Mouse (Mus musculus) hindbrain, embryonic 14.5 days (tissue): Measurements from ENCODE around the gene Gm29735. TPM values are rescaled to one million over a fixed set of nuclear protein-coding genes. Genes with fewer than 3 reads are reported as not detected.
"Not testable (repeated sequence)": the region's sequence is repeated elsewhere in the genome, so short reads cannot be mapped to it uniquely, and the experiment has no call there.

Experiments used
- ATAC-seq: fragments of 200-750 bp; cut with Nextera tagmentation; 2 replicates; pipeline ENCODE4 v1.8.0; 2017; ENCODE audit warnings: moderate number of reproducible peaks, mild to moderate bottlenecking, moderate TSS enrichment, moderate library complexity; ENCODE audit not compliant: low FRiP score
- DNase-seq: peaks from one replicate; pipeline ENCODE4 v3.0.0-alpha.2; 2015; ENCODE audit warnings: low spot score
- H3K27ac ChIP-seq: fragments of 300-500 bp; sonication (generic); 2 replicates; pipeline ENCODE4 v1.5.1; 2014; ENCODE audit warnings: mild to moderate bottlenecking, moderate library complexity
- H3K27me3 ChIP-seq: fragments of 300-500 bp; sonication (generic); 2 replicates; pipeline ENCODE4 v1.6.1; 2014; ENCODE audit warnings: mild to moderate bottlenecking, low read length, mixed read lengths; ENCODE audit not compliant: control insufficient read depth, insufficient read depth
- H3K36me3 ChIP-seq: fragments of 300-500 bp; sonication (generic); replicated peaks from 2 replicates; pipeline ENCODE4 v1.6.1; 2014; ENCODE audit not compliant: control insufficient read depth, insufficient read depth
- H3K4me1 ChIP-seq: fragments of 300-500 bp; sonication (generic); replicated peaks from 2 replicates; pipeline ENCODE4 v1.6.1; 2014; ENCODE audit warnings: antibody characterized with exemption, low read length, mixed read lengths; ENCODE audit not compliant: control insufficient read depth, insufficient read depth
- H3K4me2 ChIP-seq: fragments of 300-500 bp; sonication (generic); replicated peaks from 2 replicates; pipeline ENCODE4 v1.6.1; 2014; ENCODE audit warnings: mild to moderate bottlenecking, moderate library complexity
- H3K4me3 ChIP-seq: fragments of 300-500 bp; sonication (generic); replicated peaks from 2 replicates; pipeline ENCODE4 v1.5.1; 2014; ENCODE audit warnings: mild to moderate bottlenecking, low read length
- H3K9ac ChIP-seq: fragments of 300-500 bp; sonication (generic); 2 replicates; pipeline ENCODE4 v1.6.1; 2014
- H3K9me3 ChIP-seq: fragments of 300-500 bp; sonication (generic); 2 replicates; pipeline ENCODE4 v1.6.1; 2016; ENCODE audit warnings: low read length; ENCODE audit not compliant: control insufficient read depth
- WGBS: fragments of 180-500 bp; shearing (Covaris S2); extraction: QIAGEN DNeasy Blood & Tissue Kit; methylation state at CpG from one replicate; pipeline ENCODE4 v1.1.7; 2014; 5-methylcytosine and 5-hydroxymethylcytosine counted together
- polyA plus RNA-seq: library from polyadenylated mRNA; unstranded; fragments of >200 nt; fragmentation: Nextera tagmentation; extraction: Ambion mirVana; gene quantifications from 2 replicates; pipeline ENCODE4 v1.2.1, GENCODE M21; 2014

Gm29735 gene
- not detected in 2 replicates for polyA plus RNA-seq

- not testable (repeated sequence) for H3K9me3 ChIP-seq, H3K36me3 ChIP-seq, H3K27ac ChIP-seq, H3K4me1 ChIP-seq, H3K9ac ChIP-seq, H3K27me3 ChIP-seq, ATAC-seq, H3K4me3 ChIP-seq, H3K4me2 ChIP-seq, DNase-seq
- 69% methylated on average over 2 of the region's 2 CpGs for WGBS
Observed at GRCm38 (mm10) chr7:142157013-142157412, at the start of gene Gm29735. TSS of gene Gm29735 (minus strand) at chr7:142157113.

GRCm38 (mm10) chr7:142205488-142205887 lies 48.6 kb upstream of the Gm29735 start:
- no peaks in the 10 kb centered on the region for H3K9me3 ChIP-seq
- DNase-seq, result no peak
- H3K9ac ChIP-seq, result no peak overlapping the region
- no peak overlapping the region for H3K4me2 ChIP-seq
- H3K4me1 ChIP-seq, result no peaks in the 10 kb centered on the region
- no peak overlapping the region for H3K4me3 ChIP-seq
- no peaks in the 10 kb centered on the region for H3K27me3 ChIP-seq
- ATAC-seq, result no peak
- no peaks in the 10 kb centered on the region for H3K36me3 ChIP-seq
- H3K27ac ChIP-seq, result no peak overlapping the region

GRCm38 (mm10) chr7:142201064-142201463 lies 44.2 kb upstream of the Gm29735 start, which contains the start of gene Krtap5-3:
TSS of gene Krtap5-3 (plus strand) at chr7:142201364.
- Histone ChIP-seq H3K36me3 (no peaks in the 10 kb centered on the region), H3K4me3 (no peak within 1 kb of the TSS), H3K9me3 (no peaks in the 10 kb centered on the region), H3K27me3 (no peaks in the 10 kb centered on the region), H3K27ac (no peak within 1 kb of the TSS), H3K9ac (no peak within 1 kb of the TSS), H3K4me1 (no peaks in the 10 kb centered on the region), H3K4me2 (no peak within 1 kb of the TSS)
- ATAC-seq, result no peak
- 95% methylated on average over 1 of the region's 1 CpGs for WGBS
- no peak for DNase-seq

GRCm38 (mm10) chr7:142198748-142199147 lies 41.8 kb upstream of the Gm29735 start:
- H3K4me1 ChIP-seq, result no peaks in the 10 kb centered on the region
- H3K27me3 ChIP-seq, result no peaks in the 10 kb centered on the region
- no peaks in the 10 kb centered on the region for H3K9me3 ChIP-seq
- ATAC-seq (no peak), DNase-seq (no peak)
- no peak overlapping the region for H3K4me3 ChIP-seq
- H3K27ac ChIP-seq, result no peak overlapping the region
- H3K4me2 ChIP-seq, result no peak overlapping the region
- no peaks in the 10 kb centered on the region for H3K36me3 ChIP-seq
- no peak overlapping the region for H3K9ac ChIP-seq
- WGBS, result 87% methylated on average over 2 of the region's 2 CpGs

DNA sequence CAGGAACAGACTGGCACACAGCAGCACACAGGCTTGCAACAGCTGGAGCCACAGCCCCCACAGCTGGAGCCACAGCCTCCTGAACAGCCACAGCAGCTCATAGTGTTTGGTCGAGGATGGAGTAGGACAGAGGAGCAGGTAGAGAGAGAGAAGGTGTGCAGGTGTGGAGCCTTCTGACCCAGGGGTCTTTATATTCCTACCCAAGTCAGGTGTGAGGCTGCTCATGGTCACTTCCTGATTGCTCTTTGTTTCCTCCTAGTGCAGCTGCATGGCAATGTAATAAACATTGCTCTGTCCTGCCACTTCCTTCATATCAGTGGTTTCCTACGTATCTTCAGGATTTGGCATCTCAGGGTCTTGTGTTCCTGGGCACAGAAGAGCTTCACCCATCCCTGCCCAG lies 33.4 kb upstream of the Gm29735 start, which contains the start of gene Gm10153:
Gene Gm10153, minus strand, starts transcription at position 101 of the 400 bp plus-strand sequence.
- Histone ChIP-seq H3K9ac (no peak within 1 kb of the TSS), H3K36me3 (no peaks in the 10 kb centered on the region), H3K4me2 (no peak within 1 kb of the TSS), H3K27me3 (no peaks in the 10 kb centered on the region), H3K9me3 (no peaks in the 10 kb centered on the region), H3K4me3 (no peak within 1 kb of the TSS), H3K4me1 (no peaks in the 10 kb centered on the region), H3K27ac (no peak within 1 kb of the TSS)
- WGBS, result 41% methylated on average over 2 of the region's 2 CpGs
- DNase-seq, result no peak
- no peak for ATAC-seq

DNA sequence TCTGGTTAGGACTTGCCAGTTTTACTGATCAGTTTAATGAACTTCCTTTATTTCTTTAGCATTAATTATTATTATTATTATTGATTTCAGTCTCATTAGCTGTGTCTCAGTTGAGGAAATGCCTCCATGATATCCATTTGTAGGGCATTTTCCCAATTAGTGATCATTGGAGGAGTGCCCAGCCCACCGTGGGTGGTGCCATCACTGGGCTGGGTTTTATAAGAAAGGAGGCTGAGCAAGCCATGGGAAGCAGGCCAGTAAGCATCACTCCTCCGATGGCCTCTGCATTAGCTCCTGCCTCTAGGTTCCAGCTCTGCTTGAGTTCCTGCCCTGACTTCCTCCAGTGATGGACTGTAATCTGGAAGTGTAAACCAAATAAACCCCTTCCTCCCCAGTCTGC lies 31.2 kb upstream of the Gm29735 start:
- no peak overlapping the region for H3K9ac ChIP-seq
- H3K4me1 ChIP-seq, result no peaks in the 10 kb centered on the region
- no peak overlapping the region for H3K27ac ChIP-seq
- no peaks in the 10 kb centered on the region for H3K27me3 ChIP-seq
- DNase-seq (no peak), ATAC-seq (no peak)
- no peak overlapping the region for H3K4me3 ChIP-seq
- H3K4me2 ChIP-seq, result no peak overlapping the region
- no peaks in the 10 kb centered on the region for H3K36me3 ChIP-seq
- no peaks in the 10 kb centered on the region for H3K9me3 ChIP-seq
- 68% methylated on average over 2 of the region's 2 CpGs for WGBS

DNA sequence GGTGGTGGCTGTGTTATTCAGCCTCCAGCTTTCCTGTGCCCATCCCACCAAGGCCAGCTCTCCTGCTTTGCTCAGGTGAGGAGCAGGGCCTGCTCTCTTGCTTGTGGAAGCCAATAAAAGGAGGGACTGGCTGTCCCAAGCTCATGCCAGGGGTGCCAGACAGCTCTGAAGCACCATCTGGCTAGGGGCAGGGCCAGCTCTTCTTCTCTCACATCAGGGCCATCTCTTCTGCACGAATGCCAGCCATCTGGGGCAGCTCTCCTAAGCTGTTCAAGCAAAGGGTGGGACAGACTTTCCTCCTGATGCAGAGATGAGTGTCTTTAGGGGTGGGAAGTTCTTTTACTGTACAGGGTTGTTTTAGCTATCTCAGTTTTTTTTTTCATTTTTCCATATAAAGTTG lies 24.1 kb upstream of the Gm29735 start:
- DNase-seq, result no peak
- WGBS, result 52% methylated on average over 1 of the region's 1 CpGs
- Histone ChIP-seq H3K27ac (no peak overlapping the region), H3K9ac (no peak overlapping the region), H3K4me2 (no peak overlapping the region), H3K4me1 (no peaks in the 10 kb centered on the region), H3K36me3 (no peaks in the 10 kb centered on the region), H3K9me3 (no peaks in the 10 kb centered on the region), H3K4me3 (no peak overlapping the region), H3K27me3 (no peaks in the 10 kb centered on the region)
- ATAC-seq, result no peak

GRCm38 (mm10) chr7:142178685-142179084 lies 21.8 kb upstream of the Gm29735 start:
- Histone ChIP-seq H3K27ac (no peak overlapping the region), H3K27me3 (no peaks in the 10 kb centered on the region), H3K4me2 (no peak overlapping the region), H3K4me3 (no peak overlapping the region), H3K36me3 (no peaks in the 10 kb centered on the region), H3K4me1 (no peaks in the 10 kb centered on the region), H3K9me3 (no peaks in the 10 kb centered on the region), H3K9ac (no peak overlapping the region)
- DNase-seq (no peak), ATAC-seq (no peak)
- 94% methylated on average over 1 of the region's 1 CpGs for WGBS

- not testable (repeated sequence) for H3K9me3 ChIP-seq, H3K4me1 ChIP-seq, H3K9ac ChIP-seq, DNase-seq, H3K27ac ChIP-seq, H3K4me2 ChIP-seq, H3K36me3 ChIP-seq, H3K27me3 ChIP-seq, H3K4me3 ChIP-seq, ATAC-seq
Observed at GRCm38 (mm10) chr7:142175905-142176304, 19.0 kb upstream of the Gm29735 start, which contains the start of gene Krtap5-2. TSS of gene Krtap5-2 (minus strand) at chr7:142176005.

GRCm38 (mm10) chr7:142169836-142170235 lies 12.9 kb upstream of the Gm29735 start:
- no peak overlapping the region for H3K4me2 ChIP-seq
- H3K9ac ChIP-seq, result no peak overlapping the region
- no peaks in the 10 kb centered on the region for H3K9me3 ChIP-seq
- H3K36me3 ChIP-seq, result no peaks in the 10 kb centered on the region
- 49% methylated on average over 3 of the region's 3 CpGs for WGBS
- H3K4me3 ChIP-seq, result no peak overlapping the region
- H3K27me3 ChIP-seq, result no peaks in the 10 kb centered on the region
- DNase-seq (peak; percentile 72), ATAC-seq (no peak)
- no peaks in the 10 kb centered on the region for H3K4me1 ChIP-seq
- no peak overlapping the region for H3K27ac ChIP-seq
